Mouse (Mus musculus): Measurements from ENCODE around the gene Map2k3. TPM values are rescaled to one million over a fixed set of nuclear protein-coding genes. Genes with fewer than 3 reads are reported as not detected.
A peak's percentile ranks its signal among the peaks of the same experiment; 100 is the strongest.

The Map2k3 gene
- polyA plus RNA-seq, 1 experiment: 44.8 TPM

DNA sequence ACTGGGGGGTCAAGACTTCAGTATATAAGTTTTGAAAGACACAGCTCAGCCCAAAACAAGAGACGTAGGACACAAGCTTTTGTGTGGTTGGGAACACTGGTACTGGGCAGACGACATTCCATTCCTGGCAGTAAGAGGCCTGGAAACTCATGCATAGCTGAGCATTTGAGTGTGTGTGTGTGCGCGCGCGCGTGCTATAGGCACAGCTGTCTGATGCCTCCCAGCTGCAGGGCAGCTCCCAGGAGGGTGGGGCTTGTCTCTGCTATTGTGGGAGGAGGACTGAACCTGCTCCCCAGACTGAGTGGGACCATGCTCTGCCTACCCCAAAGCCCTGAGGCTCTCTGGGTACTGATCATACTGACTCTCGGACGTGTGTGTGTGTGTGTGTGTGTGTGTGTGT, 9.5 kb downstream of the Map2k3 start:
- Histone ChIP-seq H3K27ac (ENCODE audit: insufficient read depth, low read depth, low read length) (peak overlapping the region; percentile 2; the same call in 1 of the 2 replicates), H3K27me3 (replicated peaks; ENCODE audit: control insufficient read depth, insufficient read depth, low read length) (no peaks in the 10 kb centered on the region), H3K36me3 (ENCODE audit: control insufficient read depth, insufficient read depth, low read length) (no peaks in the 10 kb centered on the region; the same call in 1 of the 2 replicates), H3K4me1 (ENCODE audit: control insufficient read depth, insufficient read depth, low read length) (peaks cover 43% of the 10 kb centered on the region), H3K4me3 (ENCODE audit: insufficient read depth, low read depth, low read length) (no peak overlapping the region)
- TF ChIP-seq CTCF (conservative IDR thresholded peaks at IDR 0.05; ENCODE audit: insufficient read depth, insufficient read length, low read depth, low read length): no peak
- TF ChIP-seq POLR2A (IDR thresholded peaks at IDR 0.05; ENCODE audit: low read depth, low read length): no peak
- peak; percentile 47 for DNase-seq
- WGBS: 37% methylated on average over 9 of the region's 9 CpGs

DNA sequence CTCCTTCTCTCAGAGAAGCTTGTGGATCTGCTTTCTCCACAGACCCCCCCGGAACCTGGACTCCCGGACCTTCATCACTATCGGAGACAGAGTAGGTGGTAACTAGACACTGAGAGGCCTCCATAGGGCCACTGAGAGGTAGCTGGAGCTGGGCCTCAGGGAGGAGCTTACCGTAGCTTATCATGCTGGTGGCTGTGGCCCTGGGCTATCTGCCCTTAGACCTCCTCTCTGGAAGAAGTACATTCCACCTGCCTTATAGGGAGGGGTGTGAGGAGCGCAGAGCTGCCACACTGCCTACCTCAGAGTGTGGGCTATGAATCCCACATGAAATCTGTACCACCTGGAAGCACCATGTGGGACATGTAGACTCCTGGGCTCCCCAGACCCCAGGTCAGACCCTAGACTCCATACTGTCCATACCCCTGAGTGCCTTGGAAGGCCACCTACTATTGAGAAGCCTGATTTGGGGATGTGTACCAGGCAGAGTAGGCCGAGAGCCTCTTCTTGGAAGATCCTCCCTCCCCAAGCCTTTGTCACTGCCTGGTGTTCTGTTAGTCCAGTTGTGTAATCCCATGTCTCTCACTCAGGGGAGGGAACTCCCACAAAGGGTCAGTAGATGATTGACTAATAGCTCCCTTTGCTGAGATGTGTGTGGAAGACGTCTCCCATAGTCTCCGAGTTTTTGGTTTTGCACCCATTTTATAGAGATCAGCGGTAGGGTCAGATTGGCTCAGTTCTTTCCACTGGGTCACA, 10.6 kb downstream of the Map2k3 start:
- no peak for TF ChIP-seq CTCF (conservative IDR thresholded peaks at IDR 0.05; ENCODE audit: insufficient read depth, insufficient read length, low read depth, low read length)
- TF ChIP-seq POLR2A (IDR thresholded peaks at IDR 0.05; ENCODE audit: low read depth, low read length): no peak

DNA sequence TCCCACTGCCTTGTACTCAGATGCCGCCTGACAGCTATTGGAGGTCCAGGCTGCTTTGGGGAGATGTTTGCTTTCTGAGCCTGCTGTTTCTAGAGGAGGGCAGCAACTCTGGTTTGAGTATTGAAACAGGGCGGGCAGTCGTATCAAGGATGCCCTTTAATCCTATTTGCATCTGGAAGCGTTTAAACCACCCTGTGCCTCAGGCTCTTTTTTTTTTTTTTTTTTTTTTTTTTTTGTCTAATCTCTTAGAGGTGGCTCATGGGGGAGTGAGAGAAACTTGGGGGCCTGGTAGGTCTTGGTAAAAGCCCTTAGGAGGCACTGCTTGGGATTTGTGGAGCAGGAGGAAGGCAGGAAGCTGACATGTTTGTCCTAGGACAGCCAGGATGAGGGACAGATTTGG, 13.2 kb downstream of the Map2k3 start:
- no peak for DNase-seq
- Histone ChIP-seq H3K4me1 (ENCODE audit: control insufficient read depth, insufficient read depth, low read length) (peaks cover 28% of the 10 kb centered on the region), H3K4me3 (ENCODE audit: insufficient read depth, low read depth, low read length) (no peak overlapping the region), H3K27me3 (replicated peaks; ENCODE audit: control insufficient read depth, insufficient read depth, low read length) (no peaks in the 10 kb centered on the region), H3K36me3 (ENCODE audit: control insufficient read depth, insufficient read depth, low read length) (no peaks in the 10 kb centered on the region; the same call in none of the 2 replicates), H3K27ac (ENCODE audit: insufficient read depth, low read depth, low read length) (no peak overlapping the region)
- 88% methylated on average over 4 of the region's 4 CpGs for WGBS
- no peak for TF ChIP-seq CTCF (conservative IDR thresholded peaks at IDR 0.05; ENCODE audit: insufficient read depth, insufficient read length, low read depth, low read length)
- TF ChIP-seq POLR2A (IDR thresholded peaks at IDR 0.05; ENCODE audit: low read depth, low read length): no peak

More for the DNA sequence above, 10.6 kb downstream of the Map2k3 start:
- Histone ChIP-seq H3K4me3 (ENCODE audit: insufficient read depth, low read depth, low read length) (no peak overlapping the region), H3K27me3 (replicated peaks; ENCODE audit: control insufficient read depth, insufficient read depth, low read length) (no peaks in the 10 kb centered on the region), H3K36me3 (ENCODE audit: control insufficient read depth, insufficient read depth, low read length) (no peaks in the 10 kb centered on the region; the same call in none of the 2 replicates), H3K4me1 (ENCODE audit: control insufficient read depth, insufficient read depth, low read length) (peaks cover 34% of the 10 kb centered on the region), H3K27ac (ENCODE audit: insufficient read depth, low read depth, low read length) (no peak overlapping the region)
- DNase-seq: peak; percentile 75
- 62% methylated on average over 9 of the region's 9 CpGs for WGBS

- Histone ChIP-seq H3K4me1 (ENCODE audit: control insufficient read depth, insufficient read depth, low read length) (peaks cover 5% of the 10 kb centered on the region; the same call in 1 of the 2 replicates), H3K36me3 (ENCODE audit: control insufficient read depth, insufficient read depth, low read length) (peaks cover 1% of the 10 kb centered on the region; the same call in 1 of the 2 replicates), H3K4me3 (ENCODE audit: insufficient read depth, low read depth, low read length) (no peak overlapping the region), H3K27me3 (replicated peaks; ENCODE audit: control insufficient read depth, insufficient read depth, low read length) (no peaks in the 10 kb centered on the region), H3K27ac (ENCODE audit: insufficient read depth, low read depth, low read length) (no peak overlapping the region)
- DNase-seq: no peak
- TF ChIP-seq POLR2A (IDR thresholded peaks at IDR 0.05; ENCODE audit: low read depth, low read length): no peak
- TF ChIP-seq CTCF (conservative IDR thresholded peaks at IDR 0.05; ENCODE audit: insufficient read depth, insufficient read length, low read depth, low read length): no peak
- WGBS: 91% methylated on average over 5 of the region's 5 CpGs
Measured at GRCm38 (mm10) chr11:60951896-60952295, 20.1 kb downstream of the Map2k3 start.

DNA sequence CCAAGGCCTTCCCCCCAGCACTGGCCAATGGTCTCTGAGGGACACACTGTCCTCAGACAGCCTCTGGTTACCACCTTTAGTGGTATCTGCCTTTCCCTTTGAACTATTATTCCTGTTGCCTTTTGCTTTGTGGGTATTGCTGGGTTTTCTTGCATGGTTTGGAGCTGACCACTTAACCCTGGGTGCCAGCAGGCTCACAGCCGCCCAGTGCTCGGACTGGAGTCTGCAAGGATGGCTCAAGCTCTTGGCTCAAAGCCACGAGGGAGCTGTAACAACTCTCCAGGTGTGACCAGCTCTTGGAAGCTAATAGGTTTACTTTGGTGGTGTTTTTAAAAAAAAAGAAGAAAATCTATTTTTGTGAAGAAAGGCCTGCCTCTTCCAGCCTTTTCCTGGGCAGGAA, 20.5 kb downstream of the Map2k3 start:
- Histone ChIP-seq H3K27me3 (replicated peaks; ENCODE audit: control insufficient read depth, insufficient read depth, low read length) (no peaks in the 10 kb centered on the region), H3K27ac (ENCODE audit: insufficient read depth, low read depth, low read length) (no peak overlapping the region), H3K4me1 (ENCODE audit: control insufficient read depth, insufficient read depth, low read length) (peaks cover 5% of the 10 kb centered on the region; the same call in 1 of the 2 replicates), H3K36me3 (ENCODE audit: control insufficient read depth, insufficient read depth, low read length) (peaks cover 1% of the 10 kb centered on the region; the same call in 1 of the 2 replicates), H3K4me3 (ENCODE audit: insufficient read depth, low read depth, low read length) (no peak overlapping the region)
- DNase-seq: no peak
- TF ChIP-seq POLR2A (IDR thresholded peaks at IDR 0.05; ENCODE audit: low read depth, low read length): no peak
- TF ChIP-seq CTCF (conservative IDR thresholded peaks at IDR 0.05; ENCODE audit: insufficient read depth, insufficient read length, low read depth, low read length): no peak
- 68% methylated on average over 3 of the region's 3 CpGs for WGBS

- Histone ChIP-seq H3K4me3 (ENCODE audit: insufficient read depth, low read depth, low read length) (no peak overlapping the region), H3K27ac (ENCODE audit: insufficient read depth, low read depth, low read length) (no peak overlapping the region), H3K27me3 (replicated peaks; ENCODE audit: control insufficient read depth, insufficient read depth, low read length) (no peaks in the 10 kb centered on the region), H3K36me3 (ENCODE audit: control insufficient read depth, insufficient read depth, low read length) (peaks cover 1% of the 10 kb centered on the region; the same call in 1 of the 2 replicates), H3K4me1 (ENCODE audit: control insufficient read depth, insufficient read depth, low read length) (peaks cover 5% of the 10 kb centered on the region; the same call in 1 of the 2 replicates)
- no peak for DNase-seq
- WGBS: 95% methylated on average over 6 of the region's 6 CpGs
- TF ChIP-seq POLR2A (IDR thresholded peaks at IDR 0.05; ENCODE audit: low read depth, low read length): no peak
- no peak for TF ChIP-seq CTCF (conservative IDR thresholded peaks at IDR 0.05; ENCODE audit: insufficient read depth, insufficient read length, low read depth, low read length)
Measured at GRCm38 (mm10) chr11:60952986-60953385, 21.2 kb downstream of the Map2k3 start.

- DNase-seq: peak; percentile 94
- Histone ChIP-seq H3K27ac (ENCODE audit: insufficient read depth, low read depth, low read length) (no peak overlapping the region), H3K4me1 (ENCODE audit: control insufficient read depth, insufficient read depth, low read length) (peaks cover 5% of the 10 kb centered on the region; the same call in 1 of the 2 replicates), H3K36me3 (ENCODE audit: control insufficient read depth, insufficient read depth, low read length) (peaks cover 1% of the 10 kb centered on the region; the same call in 1 of the 2 replicates), H3K27me3 (replicated peaks; ENCODE audit: control insufficient read depth, insufficient read depth, low read length) (no peaks in the 10 kb centered on the region), H3K4me3 (ENCODE audit: insufficient read depth, low read depth, low read length) (no peak overlapping the region)
- WGBS: 6% methylated on average over 15 of the region's 15 CpGs
- peak; percentile 83 for TF ChIP-seq CTCF (conservative IDR thresholded peaks at IDR 0.05; ENCODE audit: insufficient read depth, insufficient read length, low read depth, low read length)
- TF ChIP-seq POLR2A (IDR thresholded peaks at IDR 0.05; ENCODE audit: low read depth, low read length): no peak
Measured at GRCm38 (mm10) chr11:60953803-60954202, 22.0 kb downstream of the Map2k3 start.

All from kidney, adult 2 months (tissue).